Mouse (Mus musculus) kidney, postnatal 4 days (tissue): ENCODE results near the gene Mrpl44.

Source experiments
- DNase-seq, 2 experiments: peaks; one replicate each; pipeline ENCODE4 v3.0.0; 2021; ENCODE audit warnings: mixed read lengths in 2 of 2

Mrpl44 gene

GRCm38 (mm10) chr1:79762282-79763250 lies 13.3 kb upstream of the Mrpl44 start:
- DNase-seq = no peak

- DNase-seq = no peak
Measured at GRCm38 (mm10) chr1:79764031-79764430, 11.8 kb upstream of the Mrpl44 start.

GRCm38 (mm10) chr1:79764483-79764882 lies 11.3 kb upstream of the Mrpl44 start:
- DNase-seq = no peak

GRCm38 (mm10) chr1:79768231-79768630 lies 7.6 kb upstream of the Mrpl44 start:
- no peak for DNase-seq

- DNase-seq = no peak
Measured at GRCm38 (mm10) chr1:79774164-79774780, 1.5 kb upstream of the Mrpl44 start.

GRCm38 (mm10) chr1:79778011-79778410 lies 2.2 kb downstream of the Mrpl44 start:
- no peak for DNase-seq

- DNase-seq = no peak
Measured at GRCm38 (mm10) chr1:79782433-79782832, 6.6 kb downstream of the Mrpl44 start.

- DNase-seq = peak; percentile 59 to 67
Measured at GRCm38 (mm10) chr1:79786267-79786927, 10.6 kb downstream of the Mrpl44 start.

- DNase-seq = no peak
Measured at GRCm38 (mm10) chr1:79797084-79797483, 21.3 kb downstream of the Mrpl44 start.

GRCm38 (mm10) chr1:79802858-79803427 lies 27.1 kb downstream of the Mrpl44 start:
- DNase-seq = no peak

GRCm38 (mm10) chr1:79803614-79804013 lies 27.8 kb downstream of the Mrpl44 start:
- no peak for DNase-seq

GRCm38 (mm10) chr1:79806865-79807264 lies 31.0 kb downstream of the Mrpl44 start:
- DNase-seq = no peak

- DNase-seq = no peak
Measured at GRCm38 (mm10) chr1:79809447-79809846, 33.6 kb downstream of the Mrpl44 start.

GRCm38 (mm10) chr1:79815446-79815845 lies 39.6 kb downstream of the Mrpl44 start:
- no peak for DNase-seq

- no peak for DNase-seq
Measured at GRCm38 (mm10) chr1:79819296-79819879, 43.6 kb downstream of the Mrpl44 start.

GRCm38 (mm10) chr1:79822806-79823525 lies 47.1 kb downstream of the Mrpl44 start:
- peak; percentile 73 to 79 for DNase-seq

- DNase-seq = peak in 1 of 2 experiments; percentile 22
Measured at GRCm38 (mm10) chr1:79823951-79824633, 48.3 kb downstream of the Mrpl44 start.
